Mouse (Mus musculus): ENCODE measurements around the gene Gtf2a1.

DNA sequence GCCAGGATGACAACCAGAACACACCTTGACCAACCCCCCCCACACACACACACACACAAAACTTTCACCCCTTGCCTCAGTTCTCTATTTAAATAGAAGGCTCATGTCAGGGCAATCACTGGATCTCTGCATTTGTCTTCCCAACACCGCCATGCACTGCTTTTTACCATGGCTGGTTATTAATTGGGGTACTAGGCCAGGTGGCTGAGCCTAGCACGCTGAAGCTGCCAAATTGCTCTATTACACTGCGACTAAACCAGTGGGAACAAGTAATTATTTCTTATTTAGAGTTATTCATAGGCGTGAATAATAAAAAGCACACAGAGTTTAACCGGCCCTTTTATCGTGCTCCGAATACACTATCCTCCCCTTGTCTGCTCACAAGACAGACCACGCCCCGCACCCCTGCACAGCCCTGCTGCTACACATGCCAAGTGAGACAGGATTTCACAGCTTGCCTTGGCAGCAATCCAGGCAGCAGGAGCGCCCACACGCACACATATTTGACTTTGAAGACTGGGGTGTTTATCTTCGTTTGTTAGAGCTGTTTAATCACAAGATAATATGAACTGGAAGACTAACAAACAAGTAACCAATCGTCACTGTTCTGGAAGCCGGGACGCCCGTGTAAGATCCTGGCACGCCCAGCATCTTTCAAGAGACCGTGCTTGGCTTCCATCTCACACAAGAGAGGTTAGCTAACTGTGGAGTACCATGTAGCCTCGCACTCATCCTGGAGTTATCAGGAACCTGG is 38.3 kb downstream of the Gtf2a1 start:
- TF ChIP-seq CTCF (IDR thresholded peaks at IDR 0.05) = no peak
- no peak for TF ChIP-seq EP300 (IDR thresholded peaks at IDR 0.05)
